Comparison of ENCODE assay signal across 17 mouse cellular contexts in genomic region chr6:145904169-145904568, GRCm38 (mm10). TPM values are rescaled to one million over a fixed set of nuclear protein-coding genes. Genes with fewer than 3 reads are reported as not detected.
DNase-seq lines count a peak whose midpoint lies in the region; ATAC-seq lines count a peak whose summit lies in the region.
"Had no signal": no experiment of that assay in that cellular context is flagged by ENCODE, and none has a peak within 500 bp of the region (broad histone marks: within the 10 kb centered on the region; RNA-seq: fewer than 3 reads in every experiment).

No protein-coding gene starts in this region.

- intact Hi-C loops in heart, postnatal 14 days (cut with DNase I): no loop called here

- DNase-seq in cerebellum, adult 11 months: no peak
- DNase-seq in heart, adult 11 months: peak; percentile 46
- no peak for DNase-seq in heart, postnatal 14 days
- DNase-seq in cerebellum, postnatal 10 days: peak; percentile 31 to 35
- DNase-seq in adrenal gland, postnatal 4 days (ENCODE audit: low spot score in 2 of 2): no peak
- no peak for DNase-seq in testis, postnatal 14 days (ENCODE audit: low spot score)
- DNase-seq: adrenal gland, postnatal 25 days; B cell, adult 2 months; gastrocnemius, postnatal 36 days; heart, adult 18-20 months; heart, postnatal 10 days; kidney, adult 18-20 months had no signal

- peak; percentile 64; the same call in 1 of the 2 replicates for ATAC-seq in cerebellum, adult (ENCODE audit: insufficient number of reproducible peaks, low FRiP score, low TSS enrichment)
- ATAC-seq: activated CD4-positive, CD25-positive, alpha-beta regulatory T cell, adult 4 months; forebrain, embryonic 15.5 days; intestine, embryonic 15.5 days; Patski had no signal

RNA-seq across cellular contexts. Expression of gene Sspn, which starts 27.3 kb away (rescaled TPM):
- total RNA-seq in heart, postnatal 14 days (2021): 100 to 1,000 TPM; 133 to 136 TPM
- 10 to 100 TPM; 18.2 to 21.2 TPM for total RNA-seq in adrenal gland, postnatal 4 days (2021)

RNA-seq across cellular contexts. Expression of gene Bhlhe41, which starts 38.8 kb away (rescaled TPM):
- total RNA-seq in heart, postnatal 14 days (2021): 10 to 100 TPM; 12.1 to 15.9 TPM
- 1 to 10 TPM; 5.3 to 6.2 TPM for total RNA-seq in adrenal gland, postnatal 4 days (2021)

Comparison
In these comparisons a context has a peak if more than half of its experiments do, and no peak if none do; other contexts are left out.
1. DNase-seq: peak in heart, adult 11 months (single experiment) and cerebellum, postnatal 10 days (2 of 2); none in cerebellum, adult 11 months (single experiment), heart, postnatal 14 days (0 of 2), adrenal gland, postnatal 4 days (0 of 2) and testis, postnatal 14 days (single experiment).
2. RNA of gene Sspn, which starts 27.3 kb away (total RNA-seq): 133 to 136 TPM in heart, postnatal 14 days; 18.2 to 21.2 TPM in adrenal gland, postnatal 4 days; every median in the first group is over 4 times any median in the second.